22 mouse cellular contexts compared by ENCODE assay signal in genomic region chr3:81583387-81584027, GRCm38 (mm10).
DNase-seq lines count a peak whose midpoint lies in the region; ATAC-seq lines count a peak whose summit lies in the region.
"Had no signal": no experiment of that assay in that cellular context is flagged by ENCODE, and none has a peak within 500 bp of the region (broad histone marks: within the 10 kb centered on the region; RNA-seq: fewer than 3 reads in every experiment).

No protein-coding gene starts in this region.

- 27% methylated on average over 7 of the region's 7 CpGs for WGBS in kidney, embryonic 16.5 days
- WGBS in neural tube, embryonic 11.5 days: 41% methylated on average over 7 of the region's 7 CpGs
- 18% methylated on average over 7 of the region's 7 CpGs for WGBS in neural tube, embryonic 15.5 days

- DNase-seq in embryo, embryonic 10 days (ENCODE audit: low spot score): peak; percentile 9
- no peak for DNase-seq in embryo, embryonic 9.5 days (ENCODE audit: extremely low spot score)
- DNase-seq in kidney, postnatal 25 days: no peak
- no peak for DNase-seq in neural tube, embryonic 11.5 days (ENCODE audit: low spot score)
- DNase-seq in retina, embryonic 14.5 days (ENCODE audit: low spot score): peak; percentile 14
- DNase-seq in left cerebral cortex, adult 8-10 months (ENCODE audit: low spot score in 2 of 2): no peak
- DNase-seq: adrenal gland, adult 8-10 months; adrenal gland, postnatal 36 days; B cell, adult 2 months; cerebellum, adult 11-12 months; cerebellum, adult 9-10 months; cerebellum, postnatal 25 days; gastrocnemius, postnatal 36 days; heart, adult 11 months; heart, postnatal 36 days had no signal

- H3K4me1 ChIP-seq in kidney, embryonic 16.5 days (ENCODE audit: insufficient read depth, low read length): no peaks in the 10 kb centered on the region
- H3K4me1 ChIP-seq in neural tube, embryonic 11.5 days (ENCODE audit: control insufficient read depth, insufficient read depth, low read length): no peaks in the 10 kb centered on the region
- H3K4me1 ChIP-seq in neural tube, embryonic 15.5 days: no peaks in the 10 kb centered on the region
- H3K4me1 ChIP-seq: embryonic facial prominence, embryonic 12.5 days; forebrain, embryonic 15.5 days; heart, embryonic 13.5 days had no signal

- H3K27ac ChIP-seq in kidney, embryonic 16.5 days (ENCODE audit: low read length): no peak overlapping the region
- no peak overlapping the region for H3K27ac ChIP-seq in neural tube, embryonic 11.5 days (ENCODE audit: low read depth, low read length)
- no peak overlapping the region for H3K27ac ChIP-seq in neural tube, embryonic 15.5 days (replicated peaks)
- H3K27ac ChIP-seq: embryonic facial prominence, embryonic 12.5 days; forebrain, embryonic 15.5 days; heart, embryonic 13.5 days had no signal

- H3K4me3 ChIP-seq in kidney, embryonic 16.5 days (ENCODE audit: low read length): no peak overlapping the region
- H3K4me3 ChIP-seq in neural tube, embryonic 11.5 days (ENCODE audit: low read depth, low read length): no peak overlapping the region
- H3K4me3 ChIP-seq in neural tube, embryonic 15.5 days (replicated peaks): no peak overlapping the region
- H3K4me3 ChIP-seq: embryonic facial prominence, embryonic 12.5 days; forebrain, embryonic 15.5 days; heart, embryonic 13.5 days had no signal

- no peak overlapping the region for H3K9ac ChIP-seq in kidney, embryonic 16.5 days (replicated peaks; ENCODE audit: low read length)
- no peak overlapping the region for H3K9ac ChIP-seq in neural tube, embryonic 11.5 days (ENCODE audit: low read length)
- no peak overlapping the region for H3K9ac ChIP-seq in neural tube, embryonic 15.5 days (replicated peaks)
- H3K9ac ChIP-seq: embryonic facial prominence, embryonic 12.5 days; forebrain, embryonic 15.5 days; heart, embryonic 13.5 days had no signal

- H3K4me2 ChIP-seq in kidney, embryonic 16.5 days (replicated peaks; ENCODE audit: low read depth, low read length): no peak overlapping the region
- no peak overlapping the region for H3K4me2 ChIP-seq in neural tube, embryonic 11.5 days (ENCODE audit: low read depth)
- H3K4me2 ChIP-seq in neural tube, embryonic 15.5 days: no peak overlapping the region
- H3K4me2 ChIP-seq: embryonic facial prominence, embryonic 12.5 days; forebrain, embryonic 15.5 days; heart, embryonic 13.5 days had no signal

- H3K9me3 ChIP-seq in kidney, embryonic 16.5 days (ENCODE audit: low read length): no peaks in the 10 kb centered on the region
- H3K9me3 ChIP-seq in neural tube, embryonic 11.5 days (ENCODE audit: control insufficient read depth, low read length): no peaks in the 10 kb centered on the region
- no peaks in the 10 kb centered on the region for H3K9me3 ChIP-seq in neural tube, embryonic 15.5 days (replicated peaks)
- H3K9me3 ChIP-seq: embryonic facial prominence, embryonic 12.5 days; forebrain, embryonic 15.5 days; G1E; heart, embryonic 13.5 days had no signal

- H3K36me3 ChIP-seq in kidney, embryonic 16.5 days (ENCODE audit: insufficient read depth, low read length): no peaks in the 10 kb centered on the region
- H3K36me3 ChIP-seq in neural tube, embryonic 11.5 days (ENCODE audit: control insufficient read depth, insufficient read depth, low read length): no peaks in the 10 kb centered on the region
- no peaks in the 10 kb centered on the region for H3K36me3 ChIP-seq in neural tube, embryonic 15.5 days
- H3K36me3 ChIP-seq: embryonic facial prominence, embryonic 12.5 days; forebrain, embryonic 15.5 days; G1E; heart, embryonic 13.5 days had no signal

- H3K27me3 ChIP-seq in kidney, embryonic 16.5 days (ENCODE audit: insufficient read depth, low read length): no peaks in the 10 kb centered on the region
- H3K27me3 ChIP-seq in neural tube, embryonic 11.5 days (ENCODE audit: control insufficient read depth, insufficient read depth, low read length): no peaks in the 10 kb centered on the region
- H3K27me3 ChIP-seq in neural tube, embryonic 15.5 days (replicated peaks): no peaks in the 10 kb centered on the region
- H3K27me3 ChIP-seq: embryonic facial prominence, embryonic 12.5 days; forebrain, embryonic 15.5 days; heart, embryonic 13.5 days had no signal

- ATAC-seq in kidney, embryonic 16.5 days (ENCODE audit: low FRiP score, low TSS enrichment): peak; percentile 91
- ATAC-seq in neural tube, embryonic 11.5 days (ENCODE audit: insufficient read depth, low FRiP score, low TSS enrichment): peak; percentile 58
- no peak for ATAC-seq in neural tube, embryonic 15.5 days (ENCODE audit: low FRiP score)
- ATAC-seq: CD4-positive, CD25-positive, alpha-beta regulatory T cell, adult 4 months; forebrain, embryonic 15.5 days had no signal

Comparison
In these comparisons a context has a peak if more than half of its experiments do, and no peak if none do; other contexts are left out.
1. DNase-seq: peak in embryo, embryonic 10 days (single experiment) and retina, embryonic 14.5 days (single experiment); none in embryo, embryonic 9.5 days (single experiment), kidney, postnatal 25 days (0 of 2), neural tube, embryonic 11.5 days (single experiment) and left cerebral cortex, adult 8-10 months (0 of 2).